Mouse (Mus musculus): Measurements from ENCODE around the gene Usp4. TPM values are rescaled to one million over a fixed set of nuclear protein-coding genes. Genes with fewer than 3 reads are reported as not detected.

The Usp4 gene
- polyA plus RNA-seq, 1 experiment, result 104 TPM

- H3K4me1 ChIP-seq (ENCODE audit: control insufficient read depth, insufficient read depth, low read length), result no peaks in the 10 kb centered on the region
Observed at GRCm38 (mm10) chr9:108381382-108381781, 33.7 kb downstream of the Usp4 start.

GRCm38 (mm10) chr9:108385006-108385405 lies 37.4 kb downstream of the Usp4 start:
- 82% methylated on average over 7 of the region's 7 CpGs for whole genome bisulfite sequencing
- no peak for DNase-seq
- H3K27ac ChIP-seq (ENCODE audit: insufficient read depth, low read length), result no peak overlapping the region

More at GRCm38 (mm10) chr9:108381382-108381781, 33.7 kb downstream of the Usp4 start:
- Histone ChIP-seq H3K27ac (ENCODE audit: insufficient read depth, low read length) (no peak overlapping the region), H3K4me3 (replicated peaks; ENCODE audit: insufficient read depth, low read depth, low read length) (no peak overlapping the region), H3K27me3 (ENCODE audit: control insufficient read depth, insufficient read depth, low read length) (no peaks in the 10 kb centered on the region)
- TF ChIP-seq POLR2A (IDR thresholded peaks at IDR 0.05; ENCODE audit: borderline replicate concordance, insufficient read depth, low read length) (no peak), CTCF (IDR thresholded peaks at IDR 0.05; ENCODE audit: borderline replicate concordance, insufficient read depth, low read depth, low read length) (no peak)
- DNase-seq, result no peak
- 97% methylated on average over 9 of the region's 9 CpGs for whole genome bisulfite sequencing

DNA sequence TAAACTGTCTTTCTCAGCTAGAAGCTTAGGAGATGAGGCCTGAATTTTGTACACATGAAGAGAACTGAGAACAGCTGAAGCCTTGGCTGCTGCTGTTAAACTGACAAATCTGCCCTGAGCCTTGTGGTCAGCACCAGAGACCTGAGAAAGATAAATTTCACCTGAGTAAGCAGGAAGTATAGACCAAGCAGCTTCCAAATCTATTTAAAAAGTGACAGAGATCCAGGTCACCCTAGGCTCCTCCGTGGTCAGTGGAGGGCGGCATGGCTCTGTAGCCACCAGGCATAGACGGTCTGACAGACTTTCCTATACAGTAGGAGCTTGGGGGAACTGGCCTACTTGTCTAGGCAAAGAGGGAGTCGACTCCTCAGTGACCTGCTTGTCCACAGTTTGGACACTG lies 39.2 kb downstream of the Usp4 start:
- Histone ChIP-seq H3K27ac (ENCODE audit: insufficient read depth, low read length) (no peak overlapping the region), H3K4me1 (ENCODE audit: control insufficient read depth, insufficient read depth, low read length) (no peaks in the 10 kb centered on the region), H3K4me3 (replicated peaks; ENCODE audit: insufficient read depth, low read depth, low read length) (no peak overlapping the region)

More at GRCm38 (mm10) chr9:108385006-108385405, 37.4 kb downstream of the Usp4 start:
- H3K4me3 ChIP-seq (replicated peaks; ENCODE audit: insufficient read depth, low read depth, low read length), result no peak overlapping the region
- H3K4me1 ChIP-seq (ENCODE audit: control insufficient read depth, insufficient read depth, low read length), result no peaks in the 10 kb centered on the region
- H3K27me3 ChIP-seq (ENCODE audit: control insufficient read depth, insufficient read depth, low read length), result no peaks in the 10 kb centered on the region
- no peak for TF ChIP-seq CTCF (IDR thresholded peaks at IDR 0.05; ENCODE audit: borderline replicate concordance, insufficient read depth, low read depth, low read length)
- no peak for TF ChIP-seq POLR2A (IDR thresholded peaks at IDR 0.05; ENCODE audit: borderline replicate concordance, insufficient read depth, low read length)

GRCm38 (mm10) chr9:108388601-108389000 lies 40.9 kb downstream of the Usp4 start:
- no peak for DNase-seq
- H3K27ac ChIP-seq (ENCODE audit: insufficient read depth, low read length), result no peak overlapping the region
- no peak overlapping the region for H3K4me3 ChIP-seq (replicated peaks; ENCODE audit: insufficient read depth, low read depth, low read length)
- WGBS, result 74% methylated on average over 10 of the region's 10 CpGs
- no peak for TF ChIP-seq CTCF (IDR thresholded peaks at IDR 0.05; ENCODE audit: borderline replicate concordance, insufficient read depth, low read depth, low read length)
- TF ChIP-seq POLR2A (IDR thresholded peaks at IDR 0.05; ENCODE audit: borderline replicate concordance, insufficient read depth, low read length), result no peak
- no peaks in the 10 kb centered on the region for H3K4me1 ChIP-seq (ENCODE audit: control insufficient read depth, insufficient read depth, low read length)
- no peaks in the 10 kb centered on the region for H3K27me3 ChIP-seq (ENCODE audit: control insufficient read depth, insufficient read depth, low read length)

More for the DNA sequence above, 39.2 kb downstream of the Usp4 start:
- DNase-seq, result no peak
- TF ChIP-seq CTCF (IDR thresholded peaks at IDR 0.05; ENCODE audit: borderline replicate concordance, insufficient read depth, low read depth, low read length), result no peak
- TF ChIP-seq POLR2A (IDR thresholded peaks at IDR 0.05; ENCODE audit: borderline replicate concordance, insufficient read depth, low read length), result no peak
- H3K27me3 ChIP-seq (ENCODE audit: control insufficient read depth, insufficient read depth, low read length), result no peaks in the 10 kb centered on the region
- WGBS, result 75% methylated on average over 4 of the region's 4 CpGs

DNA sequence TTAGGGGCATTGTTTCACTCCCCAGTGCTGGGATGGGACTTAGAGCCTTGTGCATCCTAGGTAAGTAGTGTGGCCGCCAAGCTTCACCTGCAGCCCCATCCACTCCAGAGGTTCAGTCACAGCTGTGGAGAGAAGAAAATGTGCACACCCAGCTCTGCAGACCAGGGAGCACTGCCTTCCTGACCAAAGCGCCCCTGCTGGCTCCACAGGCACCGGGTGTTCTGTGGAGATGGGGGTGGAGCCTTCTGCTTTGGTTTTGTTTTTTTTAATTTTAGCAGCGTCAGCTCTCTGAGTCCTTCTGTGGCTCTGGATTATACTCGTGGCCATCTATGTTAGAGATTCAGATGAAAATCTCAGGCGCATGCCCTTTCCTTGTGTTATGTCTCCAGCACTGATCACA lies 41.6 kb downstream of the Usp4 start:
- no peaks in the 10 kb centered on the region for H3K4me1 ChIP-seq (ENCODE audit: control insufficient read depth, insufficient read depth, low read length)
- 73% methylated on average over 6 of the region's 6 CpGs for WGBS
- no peak for TF ChIP-seq CTCF (IDR thresholded peaks at IDR 0.05; ENCODE audit: borderline replicate concordance, insufficient read depth, low read depth, low read length)
- no peak for TF ChIP-seq POLR2A (IDR thresholded peaks at IDR 0.05; ENCODE audit: borderline replicate concordance, insufficient read depth, low read length)
- H3K27ac ChIP-seq (ENCODE audit: insufficient read depth, low read length), result no peak overlapping the region
- H3K27me3 ChIP-seq (ENCODE audit: control insufficient read depth, insufficient read depth, low read length), result no peaks in the 10 kb centered on the region
- no peak overlapping the region for H3K4me3 ChIP-seq (replicated peaks; ENCODE audit: insufficient read depth, low read depth, low read length)
- no peak for DNase-seq

- no peaks in the 10 kb centered on the region for H3K4me1 ChIP-seq (ENCODE audit: control insufficient read depth, insufficient read depth, low read length)
- TF ChIP-seq CTCF (IDR thresholded peaks at IDR 0.05; ENCODE audit: borderline replicate concordance, insufficient read depth, low read depth, low read length) (no peak), POLR2A (IDR thresholded peaks at IDR 0.05; ENCODE audit: borderline replicate concordance, insufficient read depth, low read length) (no peak)
- no peak within 1 kb of the TSS for H3K4me3 ChIP-seq (replicated peaks; ENCODE audit: insufficient read depth, low read depth, low read length)
- DNase-seq, result no peak
- 53% methylated on average over 18 of the region's 18 CpGs for WGBS
- H3K27ac ChIP-seq (ENCODE audit: insufficient read depth, low read length), result no peak within 1 kb of the TSS
- no peaks in the 10 kb centered on the region for H3K27me3 ChIP-seq (ENCODE audit: control insufficient read depth, insufficient read depth, low read length)
Observed at GRCm38 (mm10) chr9:108392676-108393075, 45.0 kb downstream of the Usp4 start, which contains the start of gene 1700102P08Rik. Gene 1700102P08Rik, plus strand, starts transcription at chr9:108392805.

- Histone ChIP-seq H3K4me1 (ENCODE audit: control insufficient read depth, insufficient read depth, low read length) (peaks cover 3% of the 10 kb centered on the region; the same call in 1 of the 2 replicates), H3K27ac (ENCODE audit: insufficient read depth, low read length) (no peak overlapping the region), H3K4me3 (replicated peaks; ENCODE audit: insufficient read depth, low read depth, low read length) (no peak overlapping the region), H3K27me3 (ENCODE audit: control insufficient read depth, insufficient read depth, low read length) (no peaks in the 10 kb centered on the region)
- DNase-seq, result no peak
- TF ChIP-seq POLR2A (IDR thresholded peaks at IDR 0.05; ENCODE audit: borderline replicate concordance, insufficient read depth, low read length) (no peak), CTCF (IDR thresholded peaks at IDR 0.05; ENCODE audit: borderline replicate concordance, insufficient read depth, low read depth, low read length) (no peak)
- WGBS, result 95% methylated on average over 6 of the region's 6 CpGs
Observed at GRCm38 (mm10) chr9:108394191-108394590, 46.5 kb downstream of the Usp4 start.

DNA sequence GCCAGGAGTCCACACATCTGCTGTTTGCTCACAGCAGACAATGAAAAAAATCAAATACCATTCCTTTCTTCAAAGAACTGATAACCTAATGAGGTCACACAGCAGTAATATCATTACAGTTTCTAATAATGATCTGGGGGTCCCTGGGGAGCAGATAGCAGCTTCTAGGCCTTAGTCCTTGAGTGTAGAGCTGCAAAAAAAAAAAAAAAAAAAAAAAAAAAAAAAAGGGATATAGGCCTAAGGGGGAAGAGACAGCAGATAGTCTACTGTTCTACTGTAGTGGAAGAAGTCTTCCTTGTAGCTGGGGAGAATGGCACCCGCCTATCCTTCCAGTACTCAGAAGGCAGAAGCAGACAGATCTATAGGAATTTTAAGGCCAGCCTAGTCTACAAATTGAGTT lies 47.8 kb downstream of the Usp4 start:
- WGBS, result 88% methylated on average over 1 of the region's 1 CpGs
- Histone ChIP-seq H3K4me1 (ENCODE audit: control insufficient read depth, insufficient read depth, low read length) (peaks cover 3% of the 10 kb centered on the region; the same call in 1 of the 2 replicates), H3K27me3 (ENCODE audit: control insufficient read depth, insufficient read depth, low read length) (no peaks in the 10 kb centered on the region), H3K27ac (ENCODE audit: insufficient read depth, low read length) (no peak overlapping the region), H3K4me3 (replicated peaks; ENCODE audit: insufficient read depth, low read depth, low read length) (no peak overlapping the region)
- no peak for DNase-seq
- TF ChIP-seq POLR2A (IDR thresholded peaks at IDR 0.05; ENCODE audit: borderline replicate concordance, insufficient read depth, low read length) (no peak), CTCF (IDR thresholded peaks at IDR 0.05; ENCODE audit: borderline replicate concordance, insufficient read depth, low read depth, low read length) (no peak)
